Mouse (Mus musculus) midbrain, postnatal 0 days (tissue): Measurements from ENCODE around the gene 0610030E20Rik. TPM values are rescaled to one million over a fixed set of nuclear protein-coding genes. Genes with fewer than 3 reads are reported as not detected.
A peak's percentile ranks its signal among the peaks of the same experiment; 100 is the strongest.

Experiments
- ATAC-seq: fragments of 200-750 bp; cut with Nextera tagmentation; 2 replicates; pipeline ENCODE4 v1.8.0; 2017; ENCODE audit warnings: moderate number of reproducible peaks, mild to moderate bottlenecking, moderate TSS enrichment, moderate library complexity; ENCODE audit not compliant: low FRiP score
- DNase-seq: peaks from one replicate; pipeline ENCODE4 v3.0.0-alpha.2; 2015; ENCODE audit warnings: low spot score
- H3K27ac ChIP-seq: fragments of 300-500 bp; sonication (generic); 2 replicates; pipeline ENCODE4 v1.5.1; 2014; ENCODE audit warnings: low read depth, mild to moderate bottlenecking, low read length, mixed read lengths
- H3K27me3 ChIP-seq: fragments of 300-500 bp; sonication (generic); 2 replicates; pipeline ENCODE4 v1.6.1; 2014; ENCODE audit warnings: low read length, control low read depth, mixed read lengths; ENCODE audit not compliant: insufficient read depth
- H3K36me3 ChIP-seq: fragments of 300-500 bp; sonication (generic); 2 replicates; pipeline ENCODE4 v1.6.1; 2014; ENCODE audit warnings: low read length, control low read depth, mixed read lengths; ENCODE audit not compliant: insufficient read depth
- H3K4me1 ChIP-seq: fragments of 300-500 bp; sonication (generic); 2 replicates; pipeline ENCODE4 v1.6.1; 2014; ENCODE audit warnings: mild to moderate bottlenecking, control low read depth, antibody characterized with exemption, low read length, mixed read lengths; ENCODE audit not compliant: insufficient read depth
- H3K4me2 ChIP-seq: fragments of 300-500 bp; sonication (generic); 2 replicates; pipeline ENCODE4 v1.6.1; 2014; ENCODE audit warnings: low read depth, mild to moderate bottlenecking, low read length, mixed read lengths; ENCODE audit not compliant: poor library complexity, severe bottlenecking
- H3K4me3 ChIP-seq: fragments of 300-500 bp; sonication (generic); 2 replicates; pipeline ENCODE4 v1.5.1; 2014; ENCODE audit warnings: low read depth, mild to moderate bottlenecking, low read length, moderate library complexity
- H3K9ac ChIP-seq: fragments of 300-500 bp; sonication (generic); replicated peaks from 2 replicates; pipeline ENCODE4 v1.6.1; 2014; ENCODE audit warnings: mild to moderate bottlenecking, low read length, moderate library complexity, mixed read lengths; ENCODE audit not compliant: poor library complexity, severe bottlenecking
- H3K9me3 ChIP-seq: fragments of 300-500 bp; sonication (generic); 2 replicates; pipeline ENCODE4 v1.6.1; 2016; ENCODE audit warnings: low read length, control low read depth
- CTCF ChIP-seq: IDR thresholded peaks from 2 replicates; pipeline ENCODE4 v1.5.1; 2016; ENCODE audit warnings: antibody characterized with exemption, mild to moderate bottlenecking
- WGBS: fragments of 180-500 bp; shearing (Covaris S2); extraction: QIAGEN DNeasy Blood & Tissue Kit; methylation state at CpG from one replicate; pipeline ENCODE4 v1.1.7; 2014; 5-methylcytosine and 5-hydroxymethylcytosine counted together
- polyA plus RNA-seq: library from polyadenylated mRNA; unstranded; fragments of >200 nt; fragmentation: Nextera tagmentation; extraction: Ambion mirVana; gene quantifications from 2 replicates; pipeline ENCODE4 v1.2.1, GENCODE M21; 2015
- total RNA-seq: library from RNA; depleted of rRNA; stranded (reverse); fragments of >200 nt; gene quantifications from 2 replicates; pipeline ENCODE4 v1.2.3, GENCODE M21; 2014

Gene 0610030E20Rik
- total and polyA plus RNA-seq, 2 experiments from 2014 or later: 10.0 to 14.7 TPM

GRCm38 (mm10) chr6:72364985-72365384, 17.9 kb downstream of the 0610030E20Rik start:
- no peak for ATAC-seq
- no peak overlapping the region for H3K9ac ChIP-seq
- H3K9me3 ChIP-seq: no peaks in the 10 kb centered on the region
- no peaks in the 10 kb centered on the region for H3K27me3 ChIP-seq
- no peak overlapping the region for H3K27ac ChIP-seq
- TF ChIP-seq CTCF: no peak
- H3K36me3 ChIP-seq: peaks cover 6% of the 10 kb centered on the region
- no peak overlapping the region for H3K4me2 ChIP-seq
- no peak for DNase-seq
- 72% methylated on average over 6 of the region's 6 CpGs for WGBS
- peaks cover 8% of the 10 kb centered on the region for H3K4me1 ChIP-seq
- no peak overlapping the region for H3K4me3 ChIP-seq

- ATAC-seq: no peak
- Histone ChIP-seq H3K4me1 (peaks cover 5% of the 10 kb centered on the region), H3K4me3 (no peak overlapping the region)
These were observed 19.2 kb downstream of the 0610030E20Rik start for GRCm38 (mm10) chr6:72366304-72366703.

GRCm38 (mm10) chr6:72366844-72367443, 19.8 kb downstream of the 0610030E20Rik start, which contains the start of gene Rnf181:
Rnf181 (minus strand) TSS chr6:72366956.
- Histone ChIP-seq H3K4me1 (no peaks in the 10 kb centered on the region), H3K27ac (no peak within 1 kb of the TSS), H3K9ac (no peak within 1 kb of the TSS), H3K4me3 (no peak within 1 kb of the TSS), H3K36me3 (no peaks in the 10 kb centered on the region), H3K9me3 (no peaks in the 10 kb centered on the region), H3K4me2 (no peak within 1 kb of the TSS), H3K27me3 (no peaks in the 10 kb centered on the region)
- ATAC-seq (no peak), DNase-seq (no peak)
- no peak for TF ChIP-seq CTCF
- WGBS: 69% methylated on average over 4 of the region's 4 CpGs

More at GRCm38 (mm10) chr6:72366304-72366703, 19.2 kb downstream of the 0610030E20Rik start:
- DNase-seq: no peak
- WGBS: 63% methylated on average over 3 of the region's 3 CpGs
- H3K36me3 ChIP-seq: no peaks in the 10 kb centered on the region
- H3K27me3 ChIP-seq: no peaks in the 10 kb centered on the region
- no peak overlapping the region for H3K9ac ChIP-seq
- H3K4me2 ChIP-seq: no peak overlapping the region
- no peak for TF ChIP-seq CTCF
- H3K27ac ChIP-seq: no peak overlapping the region
- no peaks in the 10 kb centered on the region for H3K9me3 ChIP-seq

- H3K4me2 ChIP-seq: no peak overlapping the region
- no peaks in the 10 kb centered on the region for H3K4me1 ChIP-seq
- no peak for DNase-seq
- H3K9me3 ChIP-seq: no peaks in the 10 kb centered on the region
- no peak overlapping the region for H3K4me3 ChIP-seq
- no peaks in the 10 kb centered on the region for H3K36me3 ChIP-seq
- H3K27me3 ChIP-seq: no peaks in the 10 kb centered on the region
- TF ChIP-seq CTCF: no peak
- no peak overlapping the region for H3K9ac ChIP-seq
- no peak overlapping the region for H3K27ac ChIP-seq
- no peak for ATAC-seq
- 76% methylated on average over 4 of the region's 4 CpGs for WGBS
These were observed 20.4 kb downstream of the 0610030E20Rik start for GRCm38 (mm10) chr6:72367460-72367974.

GRCm38 (mm10) chr6:72369557-72369956, 22.4 kb downstream of the 0610030E20Rik start:
- no peak overlapping the region for H3K9ac ChIP-seq
- H3K27ac ChIP-seq: no peak overlapping the region
- no peaks in the 10 kb centered on the region for H3K4me1 ChIP-seq
- H3K4me2 ChIP-seq: no peak overlapping the region
- H3K4me3 ChIP-seq: no peak overlapping the region
- ATAC-seq (no peak), DNase-seq (no peak)
- H3K9me3 ChIP-seq: no peaks in the 10 kb centered on the region
- no peaks in the 10 kb centered on the region for H3K27me3 ChIP-seq
- no peaks in the 10 kb centered on the region for H3K36me3 ChIP-seq
- 84% methylated on average over 4 of the region's 4 CpGs for WGBS
- peak; percentile 14; the same call in 1 of the 2 replicates for TF ChIP-seq CTCF

GRCm38 (mm10) chr6:72370091-72370490, 23.0 kb downstream of the 0610030E20Rik start:
- H3K4me1 ChIP-seq: no peaks in the 10 kb centered on the region
- DNase-seq (no peak), ATAC-seq (no peak)
- TF ChIP-seq CTCF: no peak
- no peak overlapping the region for H3K27ac ChIP-seq
- no peak overlapping the region for H3K9ac ChIP-seq
- no peaks in the 10 kb centered on the region for H3K36me3 ChIP-seq
- no peak overlapping the region for H3K4me2 ChIP-seq
- no peaks in the 10 kb centered on the region for H3K9me3 ChIP-seq
- WGBS: 84% methylated on average over 12 of the region's 12 CpGs
- no peak overlapping the region for H3K4me3 ChIP-seq
- no peaks in the 10 kb centered on the region for H3K27me3 ChIP-seq
